Mouse (Mus musculus) MEL (cell line): ENCODE data around the gene Cfap100. TPM values are rescaled to one million over a fixed set of nuclear protein-coding genes. Genes with fewer than 3 reads are reported as not detected.

ENCODE experiments used
- DNase-seq: peaks from one replicate; pipeline ENCODE4 v3.0.0; 2011; ENCODE audit warnings: low read depth, low spot score
- H3K27ac ChIP-seq: 2 replicates; pipeline ENCODE4 v1.5.1; 2012; ENCODE audit warnings: low read depth, mild to moderate bottlenecking, control low read depth, low read length, moderate library complexity; ENCODE audit not compliant: control insufficient read depth
- H3K27me3 ChIP-seq, 2 experiments: fragments of 150-350 bp in 1 of 2; sonication (generic) in 1 of 2; 2 replicates each; pipeline ENCODE4 v1.6.1; 2012; ENCODE audit warnings: low read length in 2 of 2, mild to moderate bottlenecking in 2 of 2, improper control_type of control experiment in 1 of 2, moderate library complexity in 1 of 2; ENCODE audit not compliant: insufficient read depth in 2 of 2, control insufficient read depth in 1 of 2
- H3K36me3 ChIP-seq, 2 experiments: 2 replicates each; pipeline ENCODE4 v1.6.1; 2012 to 2014; ENCODE audit warnings: low read length in 2 of 2, improper control_type of control experiment in 1 of 2, inconsistent platforms in 1 of 2, mild to moderate bottlenecking in 1 of 2; ENCODE audit not compliant: insufficient read depth in 2 of 2, control insufficient read depth in 1 of 2
- H3K4me1 ChIP-seq, 2 experiments: fragments of 150-350 bp in 1 of 2; sonication (generic) in 1 of 2; 2 replicates each; pipeline ENCODE4 v1.6.1; 2012; ENCODE audit warnings: low read length in 2 of 2, improper control_type of control experiment in 1 of 2, mild to moderate bottlenecking in 1 of 2; ENCODE audit not compliant: insufficient read depth in 2 of 2, control insufficient read depth in 1 of 2
- H3K4me3 ChIP-seq, 2 experiments: fragments of 150-350 bp in 1 of 2; sonication (generic) in 1 of 2; 2 replicates each; pipeline ENCODE4 v1.5.1; 2012; ENCODE audit warnings: low read depth in 2 of 2, low read length in 2 of 2, mild to moderate bottlenecking in 2 of 2, moderate library complexity in 2 of 2, control low read depth in 1 of 2, improper control_type of control experiment in 1 of 2; ENCODE audit not compliant: control insufficient read depth in 1 of 2, insufficient read depth in 1 of 2
- H3K79me2 ChIP-seq: 2 replicates; pipeline ENCODE4 v1.6.1; 2012; ENCODE audit warnings: mild to moderate bottlenecking, low read length, moderate library complexity; ENCODE audit not compliant: control insufficient read depth, poor library complexity, insufficient read depth
- H3K9ac ChIP-seq: 2 replicates; pipeline ENCODE4 v1.6.1; 2012; ENCODE audit warnings: low read depth, mild to moderate bottlenecking, control low read depth, low read length, moderate library complexity; ENCODE audit not compliant: control insufficient read depth, poor library complexity, severe bottlenecking
- H3K9me3 ChIP-seq: fragments of 150-350 bp; sonication (generic); replicated peaks from 2 replicates; pipeline ENCODE4 v1.6.1; 2012; ENCODE audit warnings: mild to moderate bottlenecking, low read length, improper control_type of control experiment, moderate library complexity; ENCODE audit not compliant: insufficient read depth
- CHD1 ChIP-seq: IDR thresholded peaks from 2 replicates; pipeline ENCODE4 v1.6.1; 2012; ENCODE audit warnings: low read depth, mild to moderate bottlenecking, inconsistent platforms, low read length, improper control_type of control experiment
- CHD2 ChIP-seq: IDR thresholded peaks from 2 replicates; pipeline ENCODE4 v1.6.1; 2011; ENCODE audit warnings: low read length, improper control_type of control experiment
- CTCF ChIP-seq, 3 experiments: IDR thresholded peaks in 2 of 3; conservative IDR thresholded peaks in 1 of 3; 2 replicates each; pipeline ENCODE4 v1.5.1; 2011 to 2012; ENCODE audit warnings: low read length in 3 of 3, low read depth in 2 of 3, mild to moderate bottlenecking in 2 of 3, improper control_type of control experiment in 1 of 3, inconsistent platforms in 1 of 3, mixed read lengths in 1 of 3, moderate library complexity in 1 of 3; ENCODE audit not compliant: control insufficient read depth in 1 of 3, insufficient read depth in 1 of 3, poor library complexity in 1 of 3, severe bottlenecking in 1 of 3
- ELF1 ChIP-seq: IDR thresholded peaks from 2 replicates; pipeline ENCODE4 v1.6.1; 2014; ENCODE audit warnings: low read depth, mild to moderate bottlenecking, inconsistent platforms, low read length, improper control_type of control experiment, moderate library complexity
- EP300 ChIP-seq, 2 experiments: IDR thresholded peaks; 2 replicates each; pipeline ENCODE4 v1.6.1; 2011; ENCODE audit warnings: improper control_type of control experiment in 2 of 2, low read length in 2 of 2, low read depth in 1 of 2, mild to moderate bottlenecking in 1 of 2
- ETS1 ChIP-seq: IDR thresholded peaks from 2 replicates; pipeline ENCODE4 v1.6.1; 2012; ENCODE audit warnings: low read depth, mild to moderate bottlenecking, inconsistent platforms, low read length, improper control_type of control experiment, moderate library complexity
- GABPA ChIP-seq: IDR thresholded peaks from 2 replicates; pipeline ENCODE4 v1.6.1; 2012; ENCODE audit warnings: low read depth, mild to moderate bottlenecking, inconsistent platforms, low read length, improper control_type of control experiment, moderate library complexity
- MAX ChIP-seq: IDR thresholded peaks from 2 replicates; pipeline ENCODE4 v1.6.1; 2011; ENCODE audit warnings: low read length, improper control_type of control experiment
- MAZ ChIP-seq: IDR thresholded peaks from 2 replicates; pipeline ENCODE4 v1.6.1; 2012; ENCODE audit warnings: low read depth, mild to moderate bottlenecking, inconsistent platforms, low read length, improper control_type of control experiment
- MXI1 ChIP-seq: IDR thresholded peaks from 2 replicates; pipeline ENCODE4 v1.6.1; 2011; ENCODE audit warnings: mild to moderate bottlenecking, low read depth, low read length, improper control_type of control experiment
- MYB ChIP-seq: IDR thresholded peaks from 2 replicates; pipeline ENCODE4 v1.6.1; 2011; ENCODE audit warnings: mild to moderate bottlenecking, low read depth, low read length, improper control_type of control experiment
- NRF1 ChIP-seq: IDR thresholded peaks from 2 replicates; pipeline ENCODE4 v1.6.1; 2014; ENCODE audit warnings: low read depth, mild to moderate bottlenecking, inconsistent platforms, low read length, improper control_type of control experiment, moderate library complexity; ENCODE audit not compliant: poor library complexity, insufficient read depth, severe bottlenecking
- RAD21 ChIP-seq: IDR thresholded peaks from 2 replicates; pipeline ENCODE4 v1.6.1; 2011; ENCODE audit warnings: mild to moderate bottlenecking, low read depth, low read length, improper control_type of control experiment
- SMC3 ChIP-seq: IDR thresholded peaks from 2 replicates; pipeline ENCODE4 v1.6.1; 2011; ENCODE audit warnings: low read depth, low read length, improper control_type of control experiment
- USF2 ChIP-seq, 2 experiments: IDR thresholded peaks; 2 replicates each; pipeline ENCODE4 v1.6.1; 2011 to 2012; ENCODE audit warnings: improper control_type of control experiment in 2 of 2, low read length in 2 of 2, borderline replicate concordance in 1 of 2, inconsistent platforms in 1 of 2, low read depth in 1 of 2, mild to moderate bottlenecking in 1 of 2; ENCODE audit not compliant: insufficient read depth in 1 of 2
- ZC3H11A ChIP-seq: IDR thresholded peaks from 2 replicates; pipeline ENCODE4 v1.6.1; 2012; ENCODE audit warnings: low read depth, mild to moderate bottlenecking, inconsistent platforms, low read length, improper control_type of control experiment
- ZMIZ1 ChIP-seq: IDR thresholded peaks from 2 replicates; pipeline ENCODE4 v1.6.1; 2012; ENCODE audit warnings: low read depth, mild to moderate bottlenecking, inconsistent platforms, low read length, improper control_type of control experiment, moderate library complexity
- ZNF384 ChIP-seq: IDR thresholded peaks from 2 replicates; pipeline ENCODE4 v1.6.1; 2012; ENCODE audit warnings: low read depth, mild to moderate bottlenecking, inconsistent platforms, low read length, improper control_type of control experiment
- polyA plus RNA-seq, 2 experiments: library from polyadenylated mRNA; stranded (reverse) in 1 of 2; unstranded in 1 of 2; fragments of >175 nt in 1 of 2; fragments of >200 nt in 1 of 2; gene quantifications; 2 replicates each; pipeline versions ENCODE4 v1.2.1 to v1.2.4; 2012; ENCODE audit warnings: low replicate concordance in 2 of 2, low read depth in 1 of 2; ENCODE audit not compliant: insufficient read length in 2 of 2, insufficient read depth in 1 of 2, missing spikeins in 1 of 2
- total RNA-seq: library from RNA; depleted of rRNA; stranded (reverse); fragments of 300-350 nt; gene quantifications from 2 replicates; pipeline ENCODE4 v1.2.3, GENCODE M21; 2012

Cfap100 gene
- total and polyA plus RNA-seq, 3 experiments = 0.19 TPM; not detected in 2

GRCm38 (mm10) chr6:90360922-90361614, 67.5 kb downstream of the Cfap100 start:
- no peak for TF ChIP-seq CHD1
- no peak for TF ChIP-seq SMC3
- TF ChIP-seq MAX = no peak
- TF ChIP-seq ZC3H11A = no peak
- no peak for TF ChIP-seq GABPA
- TF ChIP-seq ETS1 = no peak
- no peak for TF ChIP-seq EP300 (IDR thresholded peaks at IDR 0.05; ENCODE audit: low read depth in 1 of 2, low read length in 2 of 2)
- TF ChIP-seq USF2 (IDR thresholded peaks at IDR 0.05; ENCODE audit: borderline replicate concordance in 1 of 2, insufficient read depth in 1 of 2, low read depth in 1 of 2, low read length in 2 of 2) = no peak
- no peak for TF ChIP-seq MXI1
- no peak for TF ChIP-seq RAD21
- TF ChIP-seq MAZ = no peak
- TF ChIP-seq CHD2 = no peak
- no peak for TF ChIP-seq ZNF384
- no peak for TF ChIP-seq ZMIZ1
- no peak for TF ChIP-seq NRF1
- no peak for TF ChIP-seq MYB
- no peak for TF ChIP-seq CTCF (IDR thresholded peaks at IDR 0.05 in 2 of 3, conservative IDR thresholded peaks at IDR 0.05 in 1 of 3; ENCODE audit: control insufficient read depth in 1 of 3, insufficient read depth in 1 of 3, low read depth in 2 of 3, low read length in 3 of 3, poor library complexity in 1 of 3, severe bottlenecking in 1 of 3)
- Histone ChIP-seq H3K9me3 (no peaks in the 10 kb centered on the region), H3K27me3 (peaks cover 2% of the 10 kb centered on the region in 2 experiments; a peak in 1 of 4 replicates), H3K79me2 (no peaks in the 10 kb centered on the region), H3K27ac (no peak overlapping the region), H3K36me3 (no peaks in the 10 kb centered on the region), H3K4me3 (no peak overlapping the region), H3K9ac (no peak overlapping the region), H3K4me1 (peaks cover 0 to 10% of the 10 kb centered on the region in 2 experiments; a peak in 2 of 4 replicates)
- no peak for DNase-seq

GRCm38 (mm10) chr6:90360024-90360781, 68.4 kb downstream of the Cfap100 start:
- H3K9ac ChIP-seq = no peak overlapping the region
- no peaks in the 10 kb centered on the region for H3K79me2 ChIP-seq
- DNase-seq = peak; percentile 35
- H3K4me1 ChIP-seq = peaks cover 0 to 10% of the 10 kb centered on the region in 2 experiments; a peak in 2 of 4 replicates
- H3K27me3 ChIP-seq = peaks cover 2% of the 10 kb centered on the region in 2 experiments; a peak in 1 of 4 replicates
- peak overlapping the region in 1 of 2 experiments; percentile 19; a peak in 1 of 4 replicates for H3K4me3 ChIP-seq
- no peaks in the 10 kb centered on the region for H3K36me3 ChIP-seq
- TF ChIP-seq ZNF384 = no peak
- peak; percentile 36; the same call in 1 of the 2 replicates for TF ChIP-seq ELF1
- H3K9me3 ChIP-seq = no peaks in the 10 kb centered on the region
- no peak overlapping the region for H3K27ac ChIP-seq
